Mouse (Mus musculus) cortical plate, adult 2 months (tissue): ENCODE measurements around the gene Slc35d2. TPM values are rescaled to one million over a fixed set of nuclear protein-coding genes. Genes with fewer than 3 reads are reported as not detected.
"Not testable (repeated sequence)": the region's sequence is repeated elsewhere in the genome, so short reads cannot be mapped to it uniquely, and the experiment has no call there.

ENCODE experiments used
- H3K27ac ChIP-seq: fragments of 200-500 bp; 2 replicates; pipeline ENCODE4 v1.5.1; 2012; ENCODE audit warnings: low read length, control low read depth, inconsistent platforms; ENCODE audit not compliant: insufficient read depth
- H3K4me1 ChIP-seq: fragments of 200-500 bp; 2 replicates; pipeline ENCODE4 v1.6.1; 2011; ENCODE audit warnings: low read length; ENCODE audit not compliant: control insufficient read depth, insufficient read depth
- H3K4me3 ChIP-seq: fragments of 200-500 bp; 2 replicates; pipeline ENCODE4 v1.5.1; 2011; ENCODE audit warnings: mild to moderate bottlenecking, low read length, control low read depth; ENCODE audit not compliant: insufficient read depth
- CTCF ChIP-seq: fragments of 200-500 bp; IDR thresholded peaks from 2 replicates; pipeline ENCODE4 v1.5.1; 2011; ENCODE audit warnings: mild to moderate bottlenecking, control low read depth, low read length; ENCODE audit not compliant: insufficient read depth; ENCODE audit errors: extremely low read depth
- POLR2A ChIP-seq: fragments of 200-500 bp; IDR thresholded peaks from 2 replicates; pipeline ENCODE4 v1.6.1; 2011; ENCODE audit warnings: mild to moderate bottlenecking, low read length, control low read depth; ENCODE audit not compliant: insufficient read depth; ENCODE audit errors: extremely low read depth
- polyA plus RNA-seq: library from polyadenylated mRNA; depleted of rRNA; stranded (reverse); fragments of >200 nt; gene quantifications from 2 replicates; pipeline ENCODE4 v1.2.3, GENCODE M21; 2012; rRNA removed

Gene Slc35d2
- polyA plus RNA-seq, 1 experiment = 1.6 TPM

GRCm38 (mm10) chr13:64066653-64067052 is 62.5 kb downstream of the Slc35d2 start:
- TF ChIP-seq POLR2A (no peak), CTCF (no peak)
- Histone ChIP-seq H3K4me3 (no peak overlapping the region), H3K4me1 (no peaks in the 10 kb centered on the region), H3K27ac (no peak overlapping the region)

- no peak for TF ChIP-seq CTCF
- TF ChIP-seq POLR2A = no peak
Measured at GRCm38 (mm10) chr13:64064276-64064675, 64.9 kb downstream of the Slc35d2 start.

GRCm38 (mm10) chr13:64060935-64061506 is 68.1 kb downstream of the Slc35d2 start:
- Histone ChIP-seq H3K27ac (no peak overlapping the region), H3K4me3 (no peak overlapping the region)
- no peak for TF ChIP-seq CTCF
- TF ChIP-seq POLR2A = no peak

More at GRCm38 (mm10) chr13:64064276-64064675, 64.9 kb downstream of the Slc35d2 start:
- no peak overlapping the region for H3K4me3 ChIP-seq
- no peak overlapping the region for H3K27ac ChIP-seq
- no peaks in the 10 kb centered on the region for H3K4me1 ChIP-seq

GRCm38 (mm10) chr13:64053959-64054358 is 75.2 kb downstream of the Slc35d2 start:
- Histone ChIP-seq H3K4me1 (no peaks in the 10 kb centered on the region), H3K27ac (no peak overlapping the region), H3K4me3 (no peak overlapping the region)
- TF ChIP-seq POLR2A = no peak
- no peak for TF ChIP-seq CTCF

More at GRCm38 (mm10) chr13:64060935-64061506, 68.1 kb downstream of the Slc35d2 start:
- H3K4me1 ChIP-seq = no peaks in the 10 kb centered on the region

- not testable (repeated sequence) for H3K27ac ChIP-seq, H3K4me1 ChIP-seq, H3K4me3 ChIP-seq
Measured at GRCm38 (mm10) chr13:64052281-64052680, 76.9 kb downstream of the Slc35d2 start.

GRCm38 (mm10) chr13:64050895-64051294 is 78.3 kb downstream of the Slc35d2 start:
- H3K4me1 ChIP-seq = no peaks in the 10 kb centered on the region
- H3K4me3 ChIP-seq = no peak overlapping the region
- no peak overlapping the region for H3K27ac ChIP-seq
- TF ChIP-seq CTCF (peak; percentile 30; the same call in 1 of the 2 replicates), POLR2A (no peak)

- Histone ChIP-seq H3K4me1 (no peaks in the 10 kb centered on the region), H3K4me3 (no peak overlapping the region), H3K27ac (no peak overlapping the region)
- no peak for TF ChIP-seq POLR2A
- no peak for TF ChIP-seq CTCF
Measured at GRCm38 (mm10) chr13:64049535-64049934, 79.6 kb downstream of the Slc35d2 start.

- TF ChIP-seq CTCF (no peak), POLR2A (no peak)
- Histone ChIP-seq H3K4me3 (no peak overlapping the region), H3K4me1 (no peaks in the 10 kb centered on the region)
Measured at GRCm38 (mm10) chr13:64048467-64048866, 80.7 kb downstream of the Slc35d2 start.

More at GRCm38 (mm10) chr13:64048467-64048866, 80.7 kb downstream of the Slc35d2 start:
- no peak overlapping the region for H3K27ac ChIP-seq

Other genes with a start within 250 kb of the Slc35d2 start
- not detected in 2 replicates for gene Hsd17b3, start 40.1 kb downstream of the Slc35d2 start, polyA plus RNA-seq
- gene Zfp367, start 23.8 kb upstream of the Slc35d2 start, polyA plus RNA-seq = 31.9 and 34.6 TPM in 2 replicates
- gene Habp4, start 32.5 kb upstream of the Slc35d2 start, polyA plus RNA-seq = 203 and 210 TPM in 2 replicates
- gene Cdc14b, start 145.9 kb upstream of the Slc35d2 start, polyA plus RNA-seq = 9.8 and 10.4 TPM in 2 replicates
- 12.2 and 12.5 TPM in 2 replicates for gene Aaed1, start 183.3 kb upstream of the Slc35d2 start, polyA plus RNA-seq
- gene Ctsl, start 241.5 kb upstream of the Slc35d2 start, polyA plus RNA-seq = 121 and 125 TPM in 2 replicates